Mouse (Mus musculus): ENCODE results near the gene Pald1.

- no peak for TF ChIP-seq CTCF (conservative IDR thresholded peaks at IDR 0.05; ENCODE audit: low read length)
- TF ChIP-seq POU5F1 (IDR thresholded peaks at IDR 0.05; ENCODE audit: borderline replicate concordance, low read length), result no peak
Measured at GRCm38 (mm10) chr10:61416561-61416960, 33.2 kb upstream of the Pald1 start.
